Mouse (Mus musculus) B cell, adult (primary cell): ENCODE results near the gene Nxph4. TPM values are rescaled to one million over a fixed set of nuclear protein-coding genes. Genes with fewer than 3 reads are reported as not detected.

Experiments
- total RNA-seq: library from RNA; stranded (reverse); gene quantifications from 4 replicates; pipeline ENCODE4 v1.2.4, GENCODE M21; 2023; ENCODE audit not compliant: inconsistent age

Nxph4 gene
- not detected in 4 replicates for total RNA-seq

DNA sequence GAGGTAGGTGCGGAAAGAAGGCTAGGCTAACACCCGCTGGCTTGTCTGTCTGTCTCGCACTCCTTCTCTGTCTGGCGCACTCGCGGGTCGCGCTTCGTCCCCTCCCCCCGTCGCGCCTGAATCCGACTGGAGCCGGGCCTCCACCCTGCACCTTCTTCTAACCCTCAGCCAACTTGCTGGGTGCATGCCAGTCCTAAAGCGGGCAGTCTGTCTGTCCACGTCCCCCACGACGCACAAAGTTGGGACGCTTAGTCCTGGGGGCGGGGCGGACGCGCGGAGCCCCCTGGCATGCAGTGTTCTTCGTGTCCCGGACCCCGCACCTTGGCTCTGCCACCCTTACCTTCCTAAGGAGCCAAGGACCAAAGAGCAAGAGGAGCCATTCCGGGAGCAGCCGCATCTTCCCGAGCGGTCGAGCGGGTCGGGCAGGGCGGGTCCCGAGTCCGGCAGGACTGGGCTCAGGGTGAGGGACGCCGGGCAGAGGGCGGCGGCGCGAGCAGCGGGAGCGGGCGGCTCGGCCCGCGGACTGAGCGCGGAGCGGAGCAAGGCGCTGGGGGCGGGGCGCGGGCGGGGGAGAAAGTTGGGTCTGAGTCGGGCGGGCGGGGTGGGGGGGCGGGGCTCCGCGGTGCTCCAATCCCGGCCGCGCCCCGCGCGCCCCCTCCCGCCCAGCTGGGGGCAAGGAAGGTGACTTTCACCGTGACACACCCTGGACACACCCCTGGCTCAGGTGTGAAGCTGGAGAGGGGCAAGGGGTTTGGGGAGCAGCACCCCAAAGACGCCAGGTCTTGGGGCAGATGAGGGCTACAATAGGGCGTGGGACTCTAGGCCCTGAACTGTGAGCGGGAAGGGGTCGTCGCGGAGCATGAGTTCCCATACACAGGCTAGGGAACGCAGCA is at the start of gene Nxph4:
Gene Nxph4, minus strand, starts transcription at position 524 of the 893 bp plus-strand sequence.

DNA sequence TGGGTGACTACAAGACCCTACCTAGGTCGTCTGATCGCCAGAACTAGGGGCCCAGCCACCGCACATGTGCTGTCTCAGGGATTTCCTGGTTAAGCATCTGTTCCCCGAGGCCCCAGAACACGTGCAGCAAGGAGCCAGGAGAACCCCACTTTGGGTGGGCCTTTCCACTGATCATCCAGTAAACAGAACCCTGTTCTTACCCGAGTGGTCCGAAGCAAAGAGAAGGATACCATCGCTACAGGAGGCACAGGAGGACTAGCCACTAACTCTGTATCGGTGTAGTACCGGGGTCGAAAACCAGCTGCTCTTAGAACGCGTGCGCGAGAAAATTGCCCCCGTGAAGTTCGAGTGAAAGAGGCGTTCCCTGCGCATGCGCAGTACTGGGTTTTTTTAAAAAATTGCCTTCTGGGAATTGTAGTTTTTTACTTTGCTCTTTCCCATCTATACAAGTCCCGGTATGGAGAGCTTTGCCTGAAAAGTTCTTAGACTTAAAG is 12.2 kb downstream of the Nxph4 start, which contains the start of gene Shmt2:
Gene Shmt2, minus strand, starts transcription at position 357 of the 494 bp plus-strand sequence.

DNA sequence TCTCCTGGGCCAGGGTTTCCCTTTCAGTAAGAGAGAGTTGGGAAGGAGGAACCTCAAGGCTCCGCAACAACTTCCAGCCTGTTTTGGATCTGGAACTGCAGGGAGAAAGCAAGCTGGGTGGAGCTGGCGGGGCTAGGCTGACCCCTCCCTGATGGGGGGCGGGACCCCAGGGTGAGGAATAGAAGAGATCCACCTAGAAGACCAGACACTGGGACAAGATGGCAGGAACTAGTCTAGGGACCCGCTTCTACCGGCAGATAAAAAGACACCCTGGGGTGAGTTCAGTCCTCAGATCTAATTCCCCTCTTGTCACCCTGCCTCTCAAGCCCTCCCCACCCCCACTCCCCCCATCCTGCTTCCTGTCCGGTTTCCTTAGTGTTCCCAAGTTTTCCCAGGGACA is 19.6 kb downstream of the Nxph4 start, which contains the start of gene Ndufa4l2:
Gene Ndufa4l2, plus strand, starts transcription at position 204 of the 400 bp plus-strand sequence.

DNA sequence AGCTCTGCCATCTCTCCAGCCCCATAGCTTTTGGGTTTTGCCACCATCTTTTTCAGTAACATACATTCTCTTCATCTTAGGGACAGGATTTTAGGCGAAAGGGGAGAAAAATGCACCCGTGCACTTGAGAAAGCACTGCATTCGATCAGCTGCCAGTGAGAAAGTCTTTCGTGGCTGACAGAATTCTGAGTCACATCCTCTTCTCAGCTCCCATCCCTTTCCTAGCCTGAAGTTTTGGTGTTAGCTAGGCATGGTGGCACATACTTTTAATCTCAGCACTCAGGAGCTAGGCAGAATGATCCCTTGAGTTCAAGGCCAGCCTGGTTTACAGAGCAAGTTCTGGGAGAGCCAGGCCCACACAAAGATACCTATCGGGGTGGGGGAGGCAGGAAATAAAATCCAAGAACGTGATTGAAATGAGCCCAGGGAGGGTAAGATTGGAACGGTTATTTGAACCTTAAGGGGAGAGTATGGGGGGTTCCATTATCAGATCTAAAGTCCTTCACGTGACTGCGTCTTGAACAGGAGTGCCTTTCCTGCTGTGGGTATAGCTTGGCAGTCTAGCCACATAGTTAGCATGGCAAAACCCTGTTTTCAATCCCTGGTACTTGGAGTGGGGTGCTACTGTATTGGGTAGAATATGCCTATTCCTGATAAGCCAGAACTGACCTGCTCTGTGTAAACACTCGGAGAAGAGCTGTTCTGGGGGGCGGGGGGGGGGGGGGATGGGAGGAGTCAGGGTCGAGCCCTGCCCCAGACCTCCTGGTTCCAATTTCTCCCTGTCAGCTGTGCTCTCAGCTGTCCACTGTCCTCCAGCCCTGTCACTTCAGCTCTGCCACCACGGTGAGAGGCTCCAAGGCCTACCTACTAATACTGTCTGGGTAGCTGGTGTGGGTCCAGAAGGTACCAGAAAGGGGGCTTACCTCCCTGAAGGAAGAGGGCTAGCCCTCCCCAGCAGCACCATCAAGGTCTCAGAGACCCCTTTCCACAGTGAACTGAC is 33.2 kb downstream of the Nxph4 start, which contains the start of gene Stac3:
Gene Stac3, plus strand, starts transcription at position 793 of the 1,000 bp plus-strand sequence.

Other genes starting within 250 kb of the Nxph4 start
- 110 to 114 TPM (median 112 TPM) in 4 replicates for gene Mbd6, start 245.5 kb downstream of the Nxph4 start, total RNA-seq
- gene Mars, start 222.8 kb downstream of the Nxph4 start, total RNA-seq: 50.8 to 76.3 TPM (median 70.5 TPM) in 4 replicates
- gene Arhgap9, start 212.6 kb downstream of the Nxph4 start, total RNA-seq: 100 to 111 TPM (median 107 TPM) in 4 replicates
- 0.13 TPM in 1 of 4 replicates, not detected in the others for gene Gli1, start 192.6 kb downstream of the Nxph4 start, total RNA-seq
- not detected in 4 replicates for gene Inhbe, start 180.1 kb downstream of the Nxph4 start, total RNA-seq
- gene Inhbc, start 164.1 kb downstream of the Nxph4 start, total RNA-seq: not detected in 4 replicates
- gene R3hdm2, start 154.2 kb downstream of the Nxph4 start, total RNA-seq: 115 to 122 TPM (median 119 TPM) in 4 replicates
- gene Stac3, start 32.9 kb downstream of the Nxph4 start, total RNA-seq: 5.6 to 12.8 TPM (median 10.4 TPM) in 4 replicates
- not detected in 4 replicates for gene Ndufa4l2, start 19.6 kb downstream of the Nxph4 start, total RNA-seq
- gene Shmt2, start 12.1 kb downstream of the Nxph4 start, total RNA-seq: 68.8 to 81.0 TPM (median 69.2 TPM) in 4 replicates
- 2.2 to 4.3 TPM (median 3.3 TPM) in 4 replicates for gene Lrp1, start 86.6 kb upstream of the Nxph4 start, total RNA-seq
- gene Stat6, start 108.4 kb upstream of the Nxph4 start, total RNA-seq: 226 to 243 TPM (median 231 TPM) in 4 replicates
- gene Nemp1, start 132.3 kb upstream of the Nxph4 start, total RNA-seq: 8.6 to 12.6 TPM (median 10.8 TPM) in 4 replicates
- gene Nab2, start 134.0 kb upstream of the Nxph4 start, total RNA-seq: 34.6 to 46.9 TPM (median 38.1 TPM) in 4 replicates
- 0.29 to 0.72 TPM (median 0.60 TPM) in 4 replicates for gene Myo1a, start 170.6 kb upstream of the Nxph4 start, total RNA-seq
- gene Tac2, start 189.9 kb upstream of the Nxph4 start, total RNA-seq: not detected in 4 replicates
- 13.5 to 15.8 TPM (median 15.2 TPM) in 4 replicates for gene Zbtb39, start 205.0 kb upstream of the Nxph4 start, total RNA-seq
- gene Gpr182, start 217.2 kb upstream of the Nxph4 start, total RNA-seq: not detected in 4 replicates
- gene Rdh1, start 225.2 kb upstream of the Nxph4 start, total RNA-seq: 0.12 to 0.19 TPM in 2 of 4 replicates, not detected in the others
- not detected in 4 replicates for gene Rdh16f1, start 225.2 kb upstream of the Nxph4 start, total RNA-seq
- not detected in 4 replicates for gene Rdh9, start 241.8 kb upstream of the Nxph4 start, total RNA-seq